Mouse (Mus musculus): ENCODE data around the gene Entpd1. TPM values are rescaled to one million over a fixed set of nuclear protein-coding genes. Genes with fewer than 3 reads are reported as not detected.

The Entpd1 gene
- polyA plus RNA-seq, 1 experiment from 2014 or later, result 3.7 TPM

GRCm38 (mm10) chr19:40788715-40789084 is 176.5 kb downstream of the Entpd1 start:
- ATAC-seq (ENCODE audit: insufficient number of reproducible peaks, low FRiP score, low TSS enrichment, low read depth) (no peak), DNase-seq (ENCODE audit: low spot score) (no peak)
- Histone ChIP-seq H3K27me3 (ENCODE audit: control insufficient read depth, insufficient read depth, low read length) (no peaks in the 10 kb centered on the region), H3K9ac (ENCODE audit: low read length) (no peak overlapping the region), H3K4me2 (ENCODE audit: low read depth, severe bottlenecking) (no peak overlapping the region), H3K36me3 (ENCODE audit: control insufficient read depth, insufficient read depth, low read length) (no peaks in the 10 kb centered on the region), H3K4me3 (ENCODE audit: low read depth, low read length) (no peak overlapping the region), H3K4me1 (ENCODE audit: control insufficient read depth, insufficient read depth, low read length) (no peaks in the 10 kb centered on the region), H3K9me3 (ENCODE audit: control insufficient read depth, low read length) (no peaks in the 10 kb centered on the region), H3K27ac (replicated peaks; ENCODE audit: low read depth, low read length) (no peak overlapping the region)
- 85% methylated on average over 2 of the region's 2 CpGs for WGBS

Other genes starting within 250 kb of the Entpd1 start
- gene Sorbs1, start 98.6 kb upstream of the Entpd1 start, polyA plus RNA-seq (2014; fragmentation: Nextera tagmentation; extraction: Ambion mirVana), result 25.8 and 34.5 TPM in 2 replicates
- 71.1 and 72.8 TPM in 2 replicates for gene Aldh18a1, start 23.9 kb upstream of the Entpd1 start, polyA plus RNA-seq (2014; fragmentation: Nextera tagmentation; extraction: Ambion mirVana)
- 10.6 and 11.0 TPM in 2 replicates for gene Tctn3, start 133 bp upstream of the Entpd1 start, polyA plus RNA-seq (2014; fragmentation: Nextera tagmentation; extraction: Ambion mirVana)
- 0.12 TPM in 1 of 2 replicates, not detected in the other for gene Cc2d2b, start 136.4 kb downstream of the Entpd1 start, polyA plus RNA-seq (2014; fragmentation: Nextera tagmentation; extraction: Ambion mirVana)
- gene Ccnj, start 218.9 kb downstream of the Entpd1 start, polyA plus RNA-seq (2014; fragmentation: Nextera tagmentation; extraction: Ambion mirVana), result 33.5 and 37.2 TPM in 2 replicates